Mouse (Mus musculus): ENCODE measurements around the gene Tle2. TPM values are rescaled to one million over a fixed set of nuclear protein-coding genes. Genes with fewer than 3 reads are reported as not detected.

Gene Tle2
- polyA plus RNA-seq, 1 experiment from 2014 or later = 30.8 TPM

GRCm38 (mm10) chr10:81538321-81539048 lies 35.9 kb upstream of the Tle2 start:
- no peak for TF ChIP-seq CTCF (IDR thresholded peaks at IDR 0.05; ENCODE audit: low read depth)
- no peak overlapping the region for H3K27ac ChIP-seq
- 86% methylated on average over 3 of the region's 3 CpGs for WGBS
- DNase-seq (ENCODE audit: low spot score) (no peak), ATAC-seq (replicated peaks; ENCODE audit: low FRiP score, low read depth) (no peak)
- H3K4me1 ChIP-seq (replicated peaks; ENCODE audit: insufficient read depth, low read length) = peaks cover 23% of the 10 kb centered on the region
- no peak overlapping the region for H3K9ac ChIP-seq (ENCODE audit: low read depth, low read length)
- no peak overlapping the region for H3K4me2 ChIP-seq (ENCODE audit: low read length)
- H3K9me3 ChIP-seq (replicated peaks; ENCODE audit: low read length) = no peaks in the 10 kb centered on the region
- no peaks in the 10 kb centered on the region for H3K36me3 ChIP-seq (ENCODE audit: insufficient read depth, low read length)
- H3K27me3 ChIP-seq (ENCODE audit: insufficient read depth, low read length) = no peaks in the 10 kb centered on the region
- H3K4me3 ChIP-seq (replicated peaks; ENCODE audit: low read depth, low read length) = no peak overlapping the region

- Histone ChIP-seq H3K27me3 (ENCODE audit: insufficient read depth, low read length) (no peaks in the 10 kb centered on the region), H3K4me2 (ENCODE audit: low read length) (peak overlapping the region; percentile 98; the same call in 1 of the 2 replicates), H3K9me3 (replicated peaks; ENCODE audit: low read length) (no peaks in the 10 kb centered on the region), H3K27ac (peak overlapping the region; percentile 62), H3K9ac (ENCODE audit: low read depth, low read length) (peak overlapping the region; percentile 93; the same call in 1 of the 2 replicates), H3K4me1 (replicated peaks; ENCODE audit: insufficient read depth, low read length) (peaks cover 31% of the 10 kb centered on the region), H3K36me3 (ENCODE audit: insufficient read depth, low read length) (no peaks in the 10 kb centered on the region), H3K4me3 (replicated peaks; ENCODE audit: low read depth, low read length) (no peak overlapping the region)
- 81% methylated on average over 5 of the region's 5 CpGs for WGBS
- no peak for TF ChIP-seq CTCF (IDR thresholded peaks at IDR 0.05; ENCODE audit: low read depth)
- ATAC-seq (replicated peaks; ENCODE audit: low FRiP score, low read depth) (no peak), DNase-seq (ENCODE audit: low spot score) (no peak)
Measured at GRCm38 (mm10) chr10:81541363-81541762, 33.0 kb upstream of the Tle2 start.

- Histone ChIP-seq H3K27ac (peak overlapping the region; percentile 62), H3K27me3 (ENCODE audit: insufficient read depth, low read length) (no peaks in the 10 kb centered on the region), H3K4me2 (ENCODE audit: low read length) (peak overlapping the region; percentile 98; the same call in 1 of the 2 replicates), H3K9ac (ENCODE audit: low read depth, low read length) (peak overlapping the region; percentile 93), H3K36me3 (ENCODE audit: insufficient read depth, low read length) (no peaks in the 10 kb centered on the region), H3K4me3 (replicated peaks; ENCODE audit: low read depth, low read length) (no peak overlapping the region), H3K9me3 (replicated peaks; ENCODE audit: low read length) (no peaks in the 10 kb centered on the region), H3K4me1 (replicated peaks; ENCODE audit: insufficient read depth, low read length) (peaks cover 31% of the 10 kb centered on the region)
- ATAC-seq (replicated peaks; ENCODE audit: low FRiP score, low read depth) (no peak), DNase-seq (ENCODE audit: low spot score) (peak; percentile 40)
- WGBS = 43% methylated on average over 10 of the region's 10 CpGs
- no peak for TF ChIP-seq CTCF (IDR thresholded peaks at IDR 0.05; ENCODE audit: low read depth)
Measured at GRCm38 (mm10) chr10:81541803-81542202, 32.6 kb upstream of the Tle2 start.

GRCm38 (mm10) chr10:81542727-81543460 lies 31.5 kb upstream of the Tle2 start:
- DNase-seq (ENCODE audit: low spot score) (no peak), ATAC-seq (replicated peaks; ENCODE audit: low FRiP score, low read depth) (no peak)
- no peaks in the 10 kb centered on the region for H3K9me3 ChIP-seq (replicated peaks; ENCODE audit: low read length)
- peaks cover 31% of the 10 kb centered on the region for H3K4me1 ChIP-seq (replicated peaks; ENCODE audit: insufficient read depth, low read length)
- peak overlapping the region; percentile 86; the same call in 1 of the 2 replicates for H3K4me3 ChIP-seq (replicated peaks; ENCODE audit: low read depth, low read length)
- no peaks in the 10 kb centered on the region for H3K27me3 ChIP-seq (ENCODE audit: insufficient read depth, low read length)
- H3K9ac ChIP-seq (ENCODE audit: low read depth, low read length) = peak overlapping the region; percentile 93
- H3K36me3 ChIP-seq (ENCODE audit: insufficient read depth, low read length) = no peaks in the 10 kb centered on the region
- H3K4me2 ChIP-seq (ENCODE audit: low read length) = peak overlapping the region; percentile 98; the same call in 1 of the 2 replicates
- TF ChIP-seq CTCF (IDR thresholded peaks at IDR 0.05; ENCODE audit: low read depth) = no peak
- WGBS = 69% methylated on average over 7 of the region's 7 CpGs
- H3K27ac ChIP-seq = peak overlapping the region; percentile 62; the same call in 1 of the 2 replicates

GRCm38 (mm10) chr10:81543633-81544032 lies 30.7 kb upstream of the Tle2 start:
- peak overlapping the region; percentile 86 for H3K4me3 ChIP-seq (replicated peaks; ENCODE audit: low read depth, low read length)
- no peak for TF ChIP-seq CTCF (IDR thresholded peaks at IDR 0.05; ENCODE audit: low read depth)
- H3K4me2 ChIP-seq (ENCODE audit: low read length) = peak overlapping the region; percentile 98
- H3K27ac ChIP-seq = no peak overlapping the region
- H3K27me3 ChIP-seq (ENCODE audit: insufficient read depth, low read length) = no peaks in the 10 kb centered on the region
- H3K9me3 ChIP-seq (replicated peaks; ENCODE audit: low read length) = no peaks in the 10 kb centered on the region
- no peak for ATAC-seq (replicated peaks; ENCODE audit: low FRiP score, low read depth)
- WGBS = 78% methylated on average over 1 of the region's 1 CpGs
- H3K4me1 ChIP-seq (replicated peaks; ENCODE audit: insufficient read depth, low read length) = peaks cover 31% of the 10 kb centered on the region
- H3K36me3 ChIP-seq (ENCODE audit: insufficient read depth, low read length) = no peaks in the 10 kb centered on the region
- H3K9ac ChIP-seq (ENCODE audit: low read depth, low read length) = peak overlapping the region; percentile 93
- DNase-seq (ENCODE audit: low spot score) = no peak

GRCm38 (mm10) chr10:81544296-81545160 lies 29.8 kb upstream of the Tle2 start:
- DNase-seq (ENCODE audit: low spot score) = no peak
- Histone ChIP-seq H3K9me3 (replicated peaks; ENCODE audit: low read length) (no peaks in the 10 kb centered on the region), H3K36me3 (ENCODE audit: insufficient read depth, low read length) (no peaks in the 10 kb centered on the region), H3K4me3 (replicated peaks; ENCODE audit: low read depth, low read length) (peak overlapping the region; percentile 86), H3K27ac (peak overlapping the region; percentile 73), H3K4me2 (ENCODE audit: low read length) (peak overlapping the region; percentile 98), H3K4me1 (replicated peaks; ENCODE audit: insufficient read depth, low read length) (peaks cover 31% of the 10 kb centered on the region), H3K27me3 (ENCODE audit: insufficient read depth, low read length) (no peaks in the 10 kb centered on the region), H3K9ac (ENCODE audit: low read depth, low read length) (peak overlapping the region; percentile 93)
- peak; percentile 25 for ATAC-seq (replicated peaks; ENCODE audit: low FRiP score, low read depth)
- no peak for TF ChIP-seq CTCF (IDR thresholded peaks at IDR 0.05; ENCODE audit: low read depth)
- under 1% methylated on average over 82 of the region's 93 CpGs for WGBS
